Mouse (Mus musculus): ENCODE measurements at regions not wholly inside any gene's neighbourhood (a gene's known extent, or its start where the extent isn't known, plus 50 kb on each side); places are given as distances from the start of the nearest gene placed in this dataset.

DNA sequence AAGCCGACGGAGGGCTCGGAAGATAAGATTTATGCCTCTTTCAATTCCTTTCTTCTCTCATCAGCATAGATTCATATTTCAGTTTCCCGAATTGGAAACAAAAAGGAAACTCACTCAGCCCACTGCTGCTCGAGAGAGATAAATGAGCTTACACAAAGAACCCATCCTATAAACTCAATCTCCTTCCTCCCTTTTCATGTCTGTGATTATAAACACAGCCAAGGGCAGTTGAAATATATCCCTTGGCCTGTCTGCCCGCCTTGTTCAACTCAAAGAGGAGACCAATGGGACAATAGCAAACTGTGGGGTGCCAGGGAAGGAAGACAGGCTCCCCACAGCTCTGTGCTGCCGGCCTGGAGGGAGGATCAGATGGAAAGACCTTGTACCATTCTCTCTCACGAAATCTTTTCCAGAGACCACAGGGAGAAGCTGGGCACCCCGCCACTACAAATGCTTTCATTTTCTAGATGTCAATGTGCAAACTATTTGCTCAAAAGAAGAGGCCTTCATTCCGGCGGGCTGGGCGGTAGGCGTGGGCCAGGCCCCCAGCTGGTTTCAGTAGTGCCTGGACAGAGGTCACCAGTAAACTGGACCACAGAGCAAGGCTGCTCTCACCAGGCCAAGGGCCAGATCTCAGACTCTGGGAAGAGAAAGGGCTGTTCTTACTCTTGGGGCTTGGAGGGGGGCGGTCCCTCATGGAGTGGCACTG lies 69.7 kb upstream of the Syt13 start:
- ATAC-seq (replicated peaks; ENCODE audit: poor library complexity, severe bottlenecking): no peak

DNA sequence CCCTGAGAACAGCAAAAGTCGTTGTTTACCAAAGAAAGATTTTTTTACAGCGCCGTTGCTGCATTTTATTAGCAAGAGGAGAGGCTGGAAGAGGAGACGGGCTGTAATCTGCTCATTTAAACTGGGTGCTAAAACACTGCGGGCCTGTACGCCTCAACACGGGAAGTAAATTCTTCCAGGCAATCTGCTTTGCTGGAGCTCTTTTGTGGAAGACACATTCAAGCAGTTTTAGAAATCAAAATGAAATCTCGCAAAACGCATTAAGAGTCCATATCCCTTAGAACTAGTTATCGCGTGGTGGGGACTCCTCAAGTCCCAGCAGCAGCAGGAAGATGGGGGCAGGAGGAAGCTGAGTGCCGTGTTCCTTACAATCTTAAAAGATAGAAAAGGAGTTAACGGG lies 65.9 kb upstream of the Syt13 start:
- ATAC-seq (replicated peaks; ENCODE audit: poor library complexity, severe bottlenecking): no peak

DNA sequence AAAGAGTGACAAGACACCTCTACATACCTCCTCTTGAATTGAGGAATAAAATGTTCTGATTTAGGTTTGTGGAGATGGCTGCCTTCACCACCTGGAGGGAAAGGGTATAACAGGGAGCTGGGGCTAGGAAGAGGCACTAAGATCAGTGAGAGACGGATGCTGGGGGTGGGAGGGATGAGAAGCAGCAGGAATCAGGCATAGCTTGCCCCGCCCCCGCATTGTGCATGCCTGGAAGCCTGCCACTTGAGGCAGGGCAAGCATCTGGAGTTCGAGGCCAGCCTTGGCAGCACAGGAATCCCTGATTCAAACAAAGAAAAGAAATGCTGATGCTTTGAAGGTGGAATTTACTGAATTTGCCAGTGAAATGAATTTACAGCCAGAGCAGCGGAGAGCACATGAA lies 63.6 kb upstream of the Syt13 start:
- ATAC-seq (replicated peaks; ENCODE audit: poor library complexity, severe bottlenecking): no peak

DNA sequence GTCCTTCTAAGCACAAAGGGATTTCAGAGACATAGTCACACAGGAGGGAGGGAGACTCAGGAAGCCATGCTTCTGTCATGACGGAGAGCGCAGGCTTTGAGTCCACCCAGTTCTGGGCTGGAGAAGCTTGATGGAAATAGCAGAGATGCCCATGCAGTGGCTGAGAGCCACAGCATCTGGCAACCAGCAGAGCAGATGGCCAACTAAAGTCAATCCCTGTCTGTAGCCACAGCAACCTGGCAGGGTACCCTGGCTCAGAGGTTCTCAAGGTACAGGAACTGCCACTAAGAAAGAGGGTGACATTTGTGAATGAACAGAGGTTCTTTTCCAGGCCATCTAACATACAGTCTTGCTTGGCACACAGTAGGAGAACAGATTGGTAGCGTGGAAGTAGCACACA lies 61.7 kb upstream of the Syt13 start:
- no peak for ATAC-seq (replicated peaks; ENCODE audit: poor library complexity, severe bottlenecking)

DNA sequence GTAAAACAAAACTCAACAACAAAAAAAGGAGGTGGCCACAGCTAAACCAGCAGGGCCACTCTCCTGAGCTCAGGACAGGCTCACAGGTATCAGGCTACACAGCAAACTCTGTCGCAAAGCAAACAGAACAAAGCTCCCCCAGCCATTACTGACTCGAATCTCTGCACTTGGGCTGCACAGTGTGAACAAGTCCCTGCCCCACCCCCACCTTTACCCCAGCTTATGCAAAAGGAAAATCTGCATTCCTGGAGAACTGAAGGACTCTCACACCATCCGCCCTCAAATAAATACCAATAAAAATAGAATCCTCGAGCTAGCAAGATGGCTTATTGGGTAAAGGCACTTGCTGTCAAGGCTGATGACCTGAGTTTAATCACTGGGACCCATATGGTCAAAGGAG lies 60.6 kb upstream of the Syt13 start:
- no peak for ATAC-seq (replicated peaks; ENCODE audit: poor library complexity, severe bottlenecking)

DNA sequence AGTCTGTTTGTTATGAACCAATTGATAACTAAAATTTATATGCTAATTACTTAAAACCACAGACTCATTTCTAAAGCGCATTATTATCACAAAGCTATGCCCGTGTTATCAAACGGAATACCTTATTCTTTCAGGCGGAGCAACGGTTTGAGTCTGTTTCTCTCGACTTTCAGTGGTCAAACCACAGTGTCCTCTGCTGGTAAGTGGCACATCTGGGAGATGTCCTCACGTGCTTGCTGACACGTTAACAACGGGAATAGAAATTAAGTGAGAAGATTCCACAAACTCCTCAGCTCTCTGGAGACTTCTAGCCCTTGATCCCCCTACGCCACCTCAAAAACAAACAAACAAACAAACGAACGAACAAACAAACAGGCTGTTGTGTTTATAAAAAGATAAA lies 58.9 kb upstream of the Syt13 start:
- no peak for ATAC-seq (replicated peaks; ENCODE audit: poor library complexity, severe bottlenecking)

DNA sequence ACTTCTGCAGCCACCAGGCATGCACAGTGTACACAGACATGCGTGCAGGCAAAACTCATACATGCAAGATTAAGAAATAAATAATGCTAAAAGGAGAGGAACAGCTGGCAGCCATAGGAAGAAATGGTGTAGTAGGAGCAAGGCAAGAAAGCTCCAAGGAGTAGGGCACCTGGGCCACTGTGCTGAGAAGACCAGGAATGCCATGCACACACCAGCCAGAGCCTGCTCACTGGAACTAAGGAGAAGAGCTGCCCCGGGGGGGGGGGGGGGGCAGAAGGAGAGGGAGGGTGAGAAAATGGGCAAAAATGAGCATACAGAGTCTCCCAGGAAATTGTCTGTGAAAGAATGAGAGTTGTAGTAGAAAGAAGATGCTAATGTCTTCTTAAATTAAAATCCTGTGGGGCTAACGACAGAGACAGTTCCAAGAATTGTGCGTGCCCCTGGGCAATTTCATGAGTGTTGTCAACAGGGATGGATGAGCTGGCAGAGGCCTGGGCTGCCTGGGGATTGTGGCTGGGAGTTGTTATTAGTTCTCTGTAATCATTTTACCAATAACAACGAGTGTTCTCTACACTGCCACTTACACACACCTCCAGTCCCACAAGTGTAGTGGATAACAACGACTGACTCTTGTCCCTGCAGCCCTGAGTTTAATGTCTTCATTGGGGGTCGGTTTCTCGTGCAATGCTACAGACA lies 54.2 kb upstream of the Syt13 start:
- no peak for ATAC-seq (replicated peaks; ENCODE audit: poor library complexity, severe bottlenecking)

All from granulocyte monocyte progenitor cell, adult 5-6 weeks (primary cell).